Mouse (Mus musculus) MEL (cell line): Measurements from ENCODE around the gene Spsb1. TPM values are rescaled to one million over a fixed set of nuclear protein-coding genes. Genes with fewer than 3 reads are reported as not detected.

Experiments used
- DNase-seq: peaks from one replicate; pipeline ENCODE4 v3.0.0; 2011; ENCODE audit warnings: low read depth, low spot score
- H3K27ac ChIP-seq: 2 replicates; pipeline ENCODE4 v1.5.1; 2012; ENCODE audit warnings: low read depth, mild to moderate bottlenecking, control low read depth, low read length, moderate library complexity; ENCODE audit not compliant: control insufficient read depth
- H3K27me3 ChIP-seq, 2 experiments: fragments of 150-350 bp in 1 of 2; sonication (generic) in 1 of 2; 2 replicates each; pipeline ENCODE4 v1.6.1; 2012; ENCODE audit warnings: low read length in 2 of 2, mild to moderate bottlenecking in 2 of 2, improper control_type of control experiment in 1 of 2, moderate library complexity in 1 of 2; ENCODE audit not compliant: insufficient read depth in 2 of 2, control insufficient read depth in 1 of 2
- H3K36me3 ChIP-seq, 2 experiments: 2 replicates each; pipeline ENCODE4 v1.6.1; 2012 to 2014; ENCODE audit warnings: low read length in 2 of 2, improper control_type of control experiment in 1 of 2, inconsistent platforms in 1 of 2, mild to moderate bottlenecking in 1 of 2; ENCODE audit not compliant: insufficient read depth in 2 of 2, control insufficient read depth in 1 of 2
- H3K4me1 ChIP-seq, 2 experiments: fragments of 150-350 bp in 1 of 2; sonication (generic) in 1 of 2; 2 replicates each; pipeline ENCODE4 v1.6.1; 2012; ENCODE audit warnings: low read length in 2 of 2, improper control_type of control experiment in 1 of 2, mild to moderate bottlenecking in 1 of 2; ENCODE audit not compliant: insufficient read depth in 2 of 2, control insufficient read depth in 1 of 2
- H3K4me3 ChIP-seq, 2 experiments: fragments of 150-350 bp in 1 of 2; sonication (generic) in 1 of 2; 2 replicates each; pipeline ENCODE4 v1.5.1; 2012; ENCODE audit warnings: low read depth in 2 of 2, low read length in 2 of 2, mild to moderate bottlenecking in 2 of 2, moderate library complexity in 2 of 2, control low read depth in 1 of 2, improper control_type of control experiment in 1 of 2; ENCODE audit not compliant: control insufficient read depth in 1 of 2, insufficient read depth in 1 of 2
- H3K79me2 ChIP-seq: 2 replicates; pipeline ENCODE4 v1.6.1; 2012; ENCODE audit warnings: mild to moderate bottlenecking, low read length, moderate library complexity; ENCODE audit not compliant: control insufficient read depth, poor library complexity, insufficient read depth
- H3K9ac ChIP-seq: 2 replicates; pipeline ENCODE4 v1.6.1; 2012; ENCODE audit warnings: low read depth, mild to moderate bottlenecking, control low read depth, low read length, moderate library complexity; ENCODE audit not compliant: control insufficient read depth, poor library complexity, severe bottlenecking
- H3K9me3 ChIP-seq: fragments of 150-350 bp; sonication (generic); replicated peaks from 2 replicates; pipeline ENCODE4 v1.6.1; 2012; ENCODE audit warnings: mild to moderate bottlenecking, low read length, improper control_type of control experiment, moderate library complexity; ENCODE audit not compliant: insufficient read depth
- BHLHE40 ChIP-seq: IDR thresholded peaks from 2 replicates; pipeline ENCODE4 v1.6.1; 2012; ENCODE audit warnings: low read depth, mild to moderate bottlenecking, inconsistent platforms, low read length, improper control_type of control experiment, borderline replicate concordance
- CHD1 ChIP-seq: IDR thresholded peaks from 2 replicates; pipeline ENCODE4 v1.6.1; 2012; ENCODE audit warnings: low read depth, mild to moderate bottlenecking, inconsistent platforms, low read length, improper control_type of control experiment
- CHD2 ChIP-seq: IDR thresholded peaks from 2 replicates; pipeline ENCODE4 v1.6.1; 2011; ENCODE audit warnings: low read length, improper control_type of control experiment
- ELF1 ChIP-seq: IDR thresholded peaks from 2 replicates; pipeline ENCODE4 v1.6.1; 2014; ENCODE audit warnings: low read depth, mild to moderate bottlenecking, inconsistent platforms, low read length, improper control_type of control experiment, moderate library complexity
- ETS1 ChIP-seq: IDR thresholded peaks from 2 replicates; pipeline ENCODE4 v1.6.1; 2012; ENCODE audit warnings: low read depth, mild to moderate bottlenecking, inconsistent platforms, low read length, improper control_type of control experiment, moderate library complexity
- GABPA ChIP-seq: IDR thresholded peaks from 2 replicates; pipeline ENCODE4 v1.6.1; 2012; ENCODE audit warnings: low read depth, mild to moderate bottlenecking, inconsistent platforms, low read length, improper control_type of control experiment, moderate library complexity
- HCFC1 ChIP-seq: IDR thresholded peaks from 2 replicates; pipeline ENCODE4 v1.6.1; 2012; ENCODE audit warnings: low read depth, mild to moderate bottlenecking, inconsistent platforms, low read length, improper control_type of control experiment, moderate library complexity
- KAT2A ChIP-seq: conservative IDR thresholded peaks from 2 replicates; pipeline ENCODE4 v1.6.1; 2012; ENCODE audit warnings: low read depth, low read length, improper control_type of control experiment, inconsistent platforms
- MAFK ChIP-seq: IDR thresholded peaks from 2 replicates; pipeline ENCODE4 v1.6.1; 2011; ENCODE audit warnings: low read depth, mild to moderate bottlenecking, low read length, improper control_type of control experiment, borderline replicate concordance
- MAX ChIP-seq: IDR thresholded peaks from 2 replicates; pipeline ENCODE4 v1.6.1; 2011; ENCODE audit warnings: low read length, improper control_type of control experiment
- MAZ ChIP-seq: IDR thresholded peaks from 2 replicates; pipeline ENCODE4 v1.6.1; 2012; ENCODE audit warnings: low read depth, mild to moderate bottlenecking, inconsistent platforms, low read length, improper control_type of control experiment
- MEF2A ChIP-seq: IDR thresholded peaks from 2 replicates; pipeline ENCODE4 v1.6.1; 2014; ENCODE audit warnings: low read depth, mild to moderate bottlenecking, inconsistent platforms, low read length, improper control_type of control experiment; ENCODE audit not compliant: poor library complexity, insufficient replicate concordance, severe bottlenecking; ENCODE audit errors: extremely low read depth
- MXI1 ChIP-seq: IDR thresholded peaks from 2 replicates; pipeline ENCODE4 v1.6.1; 2011; ENCODE audit warnings: mild to moderate bottlenecking, low read depth, low read length, improper control_type of control experiment
- MYB ChIP-seq: IDR thresholded peaks from 2 replicates; pipeline ENCODE4 v1.6.1; 2011; ENCODE audit warnings: mild to moderate bottlenecking, low read depth, low read length, improper control_type of control experiment
- POLR2AphosphoS2 ChIP-seq: IDR thresholded peaks from 2 replicates; pipeline ENCODE4 v1.6.1; 2011; ENCODE audit warnings: low read length, improper control_type of control experiment
- RAD21 ChIP-seq: IDR thresholded peaks from 2 replicates; pipeline ENCODE4 v1.6.1; 2011; ENCODE audit warnings: mild to moderate bottlenecking, low read depth, low read length, improper control_type of control experiment
- SIN3A ChIP-seq: IDR thresholded peaks from 2 replicates; pipeline ENCODE4 v1.6.1; 2012; ENCODE audit warnings: low read length, improper control_type of control experiment, inconsistent platforms
- SMC3 ChIP-seq: IDR thresholded peaks from 2 replicates; pipeline ENCODE4 v1.6.1; 2011; ENCODE audit warnings: low read depth, low read length, improper control_type of control experiment
- TCF12 ChIP-seq: IDR thresholded peaks from 2 replicates; pipeline ENCODE4 v1.6.1; 2014; ENCODE audit warnings: low read depth, mild to moderate bottlenecking, inconsistent platforms, low read length, improper control_type of control experiment, moderate library complexity
- UBTF ChIP-seq: IDR thresholded peaks from 2 replicates; pipeline ENCODE4 v1.6.1; 2012; ENCODE audit warnings: low read depth, mild to moderate bottlenecking, inconsistent platforms, low read length, improper control_type of control experiment, moderate library complexity, borderline replicate concordance; ENCODE audit not compliant: insufficient read depth
- USF1 ChIP-seq: IDR thresholded peaks from 2 replicates; pipeline ENCODE4 v1.6.1; 2014; ENCODE audit warnings: low read depth, mild to moderate bottlenecking, inconsistent platforms, low read length, improper control_type of control experiment, moderate library complexity
- ZKSCAN1 ChIP-seq: IDR thresholded peaks from 2 replicates; pipeline ENCODE4 v1.6.1; 2012; ENCODE audit warnings: low read depth, mild to moderate bottlenecking, inconsistent platforms, low read length, improper control_type of control experiment, moderate library complexity
- ZMIZ1 ChIP-seq: IDR thresholded peaks from 2 replicates; pipeline ENCODE4 v1.6.1; 2012; ENCODE audit warnings: low read depth, mild to moderate bottlenecking, inconsistent platforms, low read length, improper control_type of control experiment, moderate library complexity
- polyA plus RNA-seq, 2 experiments: library from polyadenylated mRNA; stranded (reverse) in 1 of 2; unstranded in 1 of 2; fragments of >175 nt in 1 of 2; fragments of >200 nt in 1 of 2; gene quantifications; 2 replicates each; pipeline versions ENCODE4 v1.2.1 to v1.2.4; 2012; ENCODE audit warnings: low replicate concordance in 2 of 2, low read depth in 1 of 2; ENCODE audit not compliant: insufficient read length in 2 of 2, insufficient read depth in 1 of 2, missing spikeins in 1 of 2
- total RNA-seq: library from RNA; depleted of rRNA; stranded (reverse); fragments of 300-350 nt; gene quantifications from 2 replicates; pipeline ENCODE4 v1.2.3, GENCODE M21; 2012

Spsb1 gene
- total and polyA plus RNA-seq, 3 experiments, result 0.12 to 0.25 TPM; not detected in 1

GRCm38 (mm10) chr4:149877202-149877601 lies 77.6 kb downstream of the Spsb1 start:
- no peak for DNase-seq
- H3K36me3 ChIP-seq, result no peaks in the 10 kb centered on the region
- no peaks in the 10 kb centered on the region for H3K4me1 ChIP-seq
- H3K27ac ChIP-seq, result no peak overlapping the region
- H3K9ac ChIP-seq, result no peak overlapping the region
- peaks cover 0 to 3% of the 10 kb centered on the region in 2 experiments; a peak in 2 of 4 replicates for H3K27me3 ChIP-seq
- H3K4me3 ChIP-seq, result no peak overlapping the region
- H3K79me2 ChIP-seq, result no peaks in the 10 kb centered on the region
- H3K9me3 ChIP-seq, result no peaks in the 10 kb centered on the region
- no peak for TF ChIP-seq ELF1
- no peak for TF ChIP-seq MAZ
- no peak for TF ChIP-seq GABPA
- no peak for TF ChIP-seq CHD1
- TF ChIP-seq MAFK, result no peak
- TF ChIP-seq ZMIZ1, result no peak
- no peak for TF ChIP-seq RAD21
- no peak for TF ChIP-seq CHD2
- TF ChIP-seq MXI1, result no peak
- no peak for TF ChIP-seq MAX
- no peak for TF ChIP-seq SMC3
- TF ChIP-seq MYB, result no peak
- no peak for TF ChIP-seq UBTF
- TF ChIP-seq MEF2A, result no peak
- no peak for TF ChIP-seq ETS1
- TF ChIP-seq BHLHE40, result no peak
- no peak for TF ChIP-seq USF1
- TF ChIP-seq SIN3A, result no peak
- no peak for TF ChIP-seq TCF12

GRCm38 (mm10) chr4:149876761-149877160 lies 78.1 kb downstream of the Spsb1 start:
- H3K36me3 ChIP-seq, result no peaks in the 10 kb centered on the region
- H3K9me3 ChIP-seq, result no peaks in the 10 kb centered on the region
- H3K27me3 ChIP-seq, result peaks cover 0 to 3% of the 10 kb centered on the region in 2 experiments; a peak in 2 of 4 replicates
- no peak overlapping the region for H3K27ac ChIP-seq
- no peak for DNase-seq
- H3K4me1 ChIP-seq, result no peaks in the 10 kb centered on the region
- H3K4me3 ChIP-seq, result no peak overlapping the region
- H3K9ac ChIP-seq, result no peak overlapping the region
- TF ChIP-seq SMC3, result no peak
- TF ChIP-seq ZKSCAN1, result no peak
- no peak for TF ChIP-seq MEF2A
- TF ChIP-seq POLR2AphosphoS2, result no peak
- no peak for TF ChIP-seq KAT2A
- TF ChIP-seq HCFC1, result no peak
- TF ChIP-seq, all 39 proteins: peak for 0
- H3K79me2 ChIP-seq, result no peaks in the 10 kb centered on the region
